Mouse (Mus musculus): ENCODE data around the gene Slc34a2.

DNA sequence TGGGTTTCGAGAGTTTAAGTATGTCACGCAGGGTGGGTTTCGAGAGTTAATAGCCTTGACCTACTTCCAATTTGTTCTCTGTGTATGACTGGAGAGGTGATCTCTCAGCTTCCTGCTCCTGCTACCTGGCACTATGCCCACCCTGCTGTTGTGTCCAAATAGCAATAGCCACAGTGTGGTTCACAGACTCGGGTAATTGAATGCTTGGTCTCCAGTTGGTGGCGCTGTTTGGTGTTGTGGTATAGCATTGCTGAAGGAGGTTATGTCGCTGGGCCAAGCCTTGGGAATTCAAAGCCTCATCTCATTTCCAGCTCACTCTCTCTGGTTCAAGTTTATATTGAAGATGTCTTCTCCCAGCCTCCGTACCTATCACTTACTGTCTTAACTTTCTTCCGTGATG is 67.8 kb downstream of the Slc34a2 start:
- TF ChIP-seq CTCF (IDR thresholded peaks at IDR 0.05; ENCODE audit: borderline replicate concordance, insufficient read depth, low read length), result no peak
- TF ChIP-seq POLR2A (IDR thresholded peaks at IDR 0.05; ENCODE audit: low read depth, low read length), result no peak

Data from embryonic fibroblast, embryonic 13.5 days (primary cell).